Mouse (Mus musculus) T-helper 2 cell (primary cell): ENCODE measurements at regions not wholly inside any gene's neighbourhood (a gene's known extent, or its start where the extent isn't known, plus 50 kb on each side); places are given as distances from the start of the nearest gene placed in this dataset.

Source experiments
- in situ Hi-C: fragments of 300-600 bp; cut with MboI, MseI; formaldehyde crosslinking; loops from one replicate; pipeline ENCODE4 v1.15.1; 2025; ENCODE audit warnings: high pct_unique_total_duplicates

GRCm38 (mm10) chr5:78621987-78622854 is 1214.4 kb upstream of the Igfbp7 start:
- in situ Hi-C loops, result no loop called here

- in situ Hi-C loops, result loop anchor here (10.0 kb wide), 1 partner anchor 716 kb away; no protein-coding TSS in a partner anchor
Observed at GRCm38 (mm10) chr5:78608317-78608716, 1200.5 kb upstream of the Igfbp7 start.

- in situ Hi-C loops, result loop anchor here (10.0 kb wide), 1 partner anchor 722 kb away; no protein-coding TSS in a partner anchor
Observed at GRCm38 (mm10) chr5:78602599-78602998, 1194.8 kb upstream of the Igfbp7 start.

GRCm38 (mm10) chr5:78584823-78585222 is 1177.0 kb upstream of the Igfbp7 start:
- in situ Hi-C loops, result no loop called here

- in situ Hi-C loops, result no loop called here
Observed at GRCm38 (mm10) chr5:78556946-78557345, 1149.1 kb upstream of the Igfbp7 start.

- in situ Hi-C loops, result loop anchor here (25.0 kb wide), 1 partner anchor 1252 kb away; no protein-coding TSS in a partner anchor
Observed at GRCm38 (mm10) chr5:78535308-78535707, 1127.5 kb upstream of the Igfbp7 start.
